Mouse (Mus musculus) erythroblast, embryonic 14.5 days (primary cell): ENCODE results near the gene Vps4b.

Source experiments
- GATA1 ChIP-seq: IDR thresholded peaks from 2 replicates; pipeline ENCODE4 v1.6.1; 2012; ENCODE audit warnings: low read length, inconsistent platforms, mixed read lengths
- TAL1 ChIP-seq: IDR thresholded peaks from 3 replicates; pipeline ENCODE4 v1.6.1; 2012; ENCODE audit warnings: low read length, inconsistent platforms, mixed read lengths

DNA sequence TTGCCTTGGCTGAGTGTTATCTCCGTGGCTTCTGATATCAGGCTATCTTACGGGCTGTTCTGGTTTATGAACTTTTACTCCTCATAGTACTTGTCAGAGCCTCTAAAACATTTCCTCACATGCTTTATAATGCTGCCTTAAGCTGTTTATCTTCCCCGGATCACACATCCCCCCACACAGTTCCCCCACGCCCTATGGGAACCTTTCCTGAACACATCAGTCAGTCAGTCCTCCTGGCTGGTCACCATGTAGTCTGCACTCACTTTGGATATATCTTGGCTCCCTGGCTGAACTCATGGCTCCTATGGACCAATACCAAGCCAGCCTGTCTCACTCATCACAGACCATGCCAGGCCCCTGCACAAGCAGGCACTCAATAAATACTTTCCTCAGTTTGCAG is 39.9 kb downstream of the Vps4b start:
- TF ChIP-seq TAL1 (no peak), GATA1 (no peak)
